Mouse (Mus musculus) heart, postnatal 0 days (tissue): ENCODE measurements around the gene D430041D05Rik.

Experiments
- CTCF ChIP-seq: IDR thresholded peaks from 2 replicates; pipeline ENCODE4 v1.5.1; 2016; ENCODE audit warnings: antibody characterized with exemption, control low read depth, low read depth
- EP300 ChIP-seq: IDR thresholded peaks from 2 replicates; pipeline ENCODE4 v1.6.1; 2016; ENCODE audit warnings: antibody characterized with exemption, low read depth

DNA sequence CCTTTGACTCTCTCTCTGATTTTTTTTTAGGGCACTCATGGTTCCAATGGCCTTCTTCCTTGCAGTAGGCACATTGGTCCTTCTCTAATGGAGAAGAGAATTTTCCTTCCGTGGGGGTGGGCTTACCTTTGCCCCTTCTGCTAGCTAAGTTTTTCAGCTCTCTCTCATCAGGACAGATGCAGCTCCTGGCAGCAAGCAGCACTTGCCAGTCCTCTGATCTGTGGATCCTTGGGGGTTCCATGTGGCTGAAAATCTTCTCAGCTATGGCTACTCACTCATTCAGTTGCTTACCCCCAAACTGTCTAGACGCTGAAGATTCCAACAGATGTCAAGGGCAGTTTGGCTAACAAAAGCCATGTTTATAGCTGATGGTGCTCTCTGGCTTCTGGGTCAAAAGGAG lies 317.5 kb downstream of the D430041D05Rik start:
- TF ChIP-seq CTCF (no peak), EP300 (no peak)
